Mouse (Mus musculus): ENCODE results near the gene Timm22.

DNA sequence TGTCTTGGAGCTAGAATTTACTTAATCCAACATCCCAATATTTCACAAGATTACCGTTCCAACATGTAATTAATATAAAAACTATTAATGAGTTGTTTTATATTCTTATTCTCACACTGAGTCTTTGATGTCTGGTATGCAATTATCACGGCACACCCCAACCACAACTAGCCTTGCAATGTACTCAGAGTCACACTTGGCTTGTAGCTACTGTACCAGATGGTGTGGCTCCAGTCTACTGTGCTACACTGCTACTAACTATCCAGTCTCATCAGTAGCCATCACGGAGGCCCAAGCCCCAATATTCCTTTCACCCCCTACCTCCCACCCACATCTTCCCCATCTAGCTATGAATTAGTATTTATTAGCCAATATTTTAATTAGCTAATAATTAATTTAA lies 30.3 kb upstream of the Timm22 start:
- no peak for TF ChIP-seq CTCF (conservative IDR thresholded peaks at IDR 0.05; ENCODE audit: insufficient read depth, insufficient read length, low read depth, low read length)
- no peak for TF ChIP-seq POLR2A (IDR thresholded peaks at IDR 0.05; ENCODE audit: low read depth, low read length)

Measured in kidney, adult 2 months (tissue).